Mouse (Mus musculus): ENCODE results near the gene Mafb.
A peak's percentile ranks its signal among the peaks of the same experiment; 100 is the strongest.

The Mafb gene

GRCm38 (mm10) chr2:160366980-160367338, at the start of gene Mafb:
TSS of gene Mafb (minus strand) at chr2:160367065.
- DNase-seq (ENCODE audit: extremely low read depth, insufficient read length, low spot score), result no peak

DNA sequence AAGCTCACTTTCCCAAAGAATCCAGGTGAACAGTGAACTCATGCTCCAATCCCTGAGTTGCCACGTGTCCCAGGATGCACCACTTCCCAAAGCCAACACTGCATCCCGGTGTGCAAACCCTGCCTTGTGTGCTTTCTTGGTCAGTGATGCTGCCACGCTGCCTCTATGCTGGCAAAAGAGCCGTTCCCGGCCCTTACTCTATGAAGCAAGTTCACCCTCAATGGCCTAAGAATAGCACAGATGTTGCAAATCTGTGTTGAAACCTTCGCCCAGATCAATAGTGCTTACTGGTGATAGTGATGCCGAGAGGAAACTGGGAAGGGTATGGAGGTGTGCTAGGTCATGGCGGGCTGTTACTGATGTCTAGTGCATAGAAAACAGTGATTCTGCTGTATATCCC, 48.3 kb upstream of the Mafb start:
- no peak for DNase-seq (ENCODE audit: extremely low read depth, insufficient read length, low spot score)

GRCm38 (mm10) chr2:160414736-160415135, 47.9 kb upstream of the Mafb start:
- no peak for DNase-seq (ENCODE audit: extremely low read depth, insufficient read length, low spot score)

DNA sequence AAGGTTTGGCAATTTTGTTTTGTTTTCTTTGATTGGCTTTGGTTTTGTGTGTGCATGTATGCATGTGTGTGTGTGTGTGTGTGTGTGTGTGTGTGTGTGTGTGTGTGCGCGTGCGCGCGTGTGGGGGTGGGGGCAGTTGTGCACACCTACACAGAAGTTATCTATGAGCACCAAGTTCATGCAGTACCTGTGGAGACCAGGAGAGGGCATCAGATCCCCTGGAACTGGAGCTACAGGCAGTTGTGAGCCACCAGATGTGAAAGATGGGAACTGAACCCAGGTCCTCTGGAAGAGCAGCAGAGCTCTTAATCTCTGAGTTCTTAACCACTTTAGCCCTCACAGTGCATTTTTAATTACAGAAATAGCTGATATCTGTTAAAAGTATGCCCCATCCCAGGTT, 47.1 kb upstream of the Mafb start:
- DNase-seq (ENCODE audit: extremely low read depth, insufficient read length, low spot score), result no peak

- DNase-seq (ENCODE audit: extremely low read depth, insufficient read length, low spot score), result no peak
These were observed 46.2 kb upstream of the Mafb start for GRCm38 (mm10) chr2:160413055-160413454.

DNA sequence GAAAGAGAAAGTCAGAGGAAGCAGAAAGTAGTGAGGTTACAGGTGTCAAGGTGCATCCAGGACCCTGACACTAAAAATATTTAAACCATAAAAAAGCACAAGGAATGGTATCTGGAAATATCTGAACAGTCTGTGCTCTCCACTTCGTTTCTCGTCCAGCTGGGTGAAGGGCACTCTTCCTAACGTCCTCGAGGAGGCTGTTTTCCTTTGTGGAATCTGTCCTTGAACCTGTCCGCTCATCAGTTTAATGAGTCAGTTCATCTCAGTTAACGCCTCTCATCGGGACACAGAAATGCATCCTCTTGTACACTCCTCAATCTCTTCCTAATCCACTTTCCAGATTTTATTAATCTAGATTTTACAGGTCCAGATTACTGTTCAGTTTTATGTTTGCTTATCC, 44.6 kb upstream of the Mafb start:
- no peak for DNase-seq (ENCODE audit: extremely low read depth, insufficient read length, low spot score)

DNA sequence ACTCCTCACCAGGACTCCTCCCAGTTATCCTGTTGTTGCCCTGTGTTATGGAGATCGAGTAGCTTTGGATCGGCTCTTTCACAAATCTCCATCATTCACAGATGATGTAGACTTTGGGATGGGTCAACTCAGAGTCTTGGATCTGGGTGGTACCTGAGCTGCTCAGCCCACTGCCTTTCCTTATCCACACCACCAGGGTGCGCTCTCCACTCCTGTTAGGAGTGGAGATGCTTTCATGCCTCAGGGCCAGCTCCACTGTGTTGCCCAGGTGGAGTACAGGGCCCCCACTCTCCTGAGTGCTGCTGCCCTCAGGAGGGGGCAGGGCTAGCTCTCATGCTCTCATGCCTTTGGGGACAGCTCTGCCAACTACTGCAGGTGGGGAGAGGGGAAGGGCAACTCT, 40.9 kb upstream of the Mafb start:
- no peak for DNase-seq (ENCODE audit: extremely low read depth, insufficient read length, low spot score)

- peak; percentile 46 for DNase-seq (ENCODE audit: extremely low read depth, insufficient read length, low spot score)
These were observed 30.9 kb upstream of the Mafb start for GRCm38 (mm10) chr2:160397747-160398146.

DNA sequence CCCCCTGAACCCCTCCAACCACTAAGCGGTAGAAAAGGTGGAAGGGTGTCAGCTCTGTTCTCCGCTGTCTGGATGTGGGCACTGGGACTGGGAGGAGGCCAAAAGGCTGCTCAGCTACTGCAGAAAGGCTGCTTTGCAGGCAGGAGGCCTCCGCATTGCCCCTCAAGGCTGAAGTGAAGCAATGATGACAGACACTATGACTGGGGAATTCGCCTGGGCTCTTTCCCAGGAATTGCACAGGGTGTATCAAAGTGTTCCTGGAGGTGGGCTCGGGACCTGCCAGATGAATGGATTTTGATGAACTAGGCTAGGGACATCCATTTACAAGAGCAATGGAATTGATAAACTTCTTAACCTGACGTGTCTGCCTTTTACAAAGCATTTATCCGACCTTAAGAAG, 27.9 kb upstream of the Mafb start:
- DNase-seq (ENCODE audit: extremely low read depth, insufficient read length, low spot score), result no peak

- DNase-seq (ENCODE audit: extremely low read depth, insufficient read length, low spot score), result no peak
These were observed 25.8 kb upstream of the Mafb start for GRCm38 (mm10) chr2:160392648-160393047.

- no peak for DNase-seq (ENCODE audit: extremely low read depth, insufficient read length, low spot score)
These were observed 21.7 kb upstream of the Mafb start for GRCm38 (mm10) chr2:160388596-160388995.

GRCm38 (mm10) chr2:160383418-160383817, 16.6 kb upstream of the Mafb start:
- no peak for DNase-seq (ENCODE audit: extremely low read depth, insufficient read length, low spot score)

DNA sequence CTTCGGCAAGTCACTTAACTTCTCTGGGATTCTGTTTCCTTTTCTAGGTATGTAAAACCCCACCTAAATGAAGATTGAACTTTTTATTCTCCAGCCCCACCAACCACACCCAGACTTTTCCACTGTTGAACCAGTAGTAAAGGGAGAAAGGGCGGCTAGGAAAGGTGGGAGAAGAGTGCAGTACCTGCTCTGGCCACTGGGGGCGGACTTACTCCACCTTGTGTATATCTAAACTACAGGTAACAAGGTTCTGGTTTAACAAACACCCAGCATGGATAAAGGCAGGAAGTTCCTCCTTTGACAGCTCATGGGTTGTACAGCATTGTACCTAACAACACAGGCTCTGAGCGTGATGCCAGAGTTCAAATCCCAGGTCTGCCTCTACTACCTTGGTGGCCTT, 11.4 kb upstream of the Mafb start:
- no peak for DNase-seq (ENCODE audit: extremely low read depth, insufficient read length, low spot score)

GRCm38 (mm10) chr2:160376236-160376635, 9.4 kb upstream of the Mafb start:
- no peak for DNase-seq (ENCODE audit: extremely low read depth, insufficient read length, low spot score)

GRCm38 (mm10) chr2:160369653-160370420, 3.0 kb upstream of the Mafb start:
- no peak for DNase-seq (ENCODE audit: extremely low read depth, insufficient read length, low spot score)

GRCm38 (mm10) chr2:160368422-160369357, 1.8 kb upstream of the Mafb start:
- no peak for DNase-seq (ENCODE audit: extremely low read depth, insufficient read length, low spot score)

- peak; percentile 37 for DNase-seq (ENCODE audit: extremely low read depth, insufficient read length, low spot score)
These were observed 763 bp upstream of the Mafb start for GRCm38 (mm10) chr2:160367448-160368208.

DNA sequence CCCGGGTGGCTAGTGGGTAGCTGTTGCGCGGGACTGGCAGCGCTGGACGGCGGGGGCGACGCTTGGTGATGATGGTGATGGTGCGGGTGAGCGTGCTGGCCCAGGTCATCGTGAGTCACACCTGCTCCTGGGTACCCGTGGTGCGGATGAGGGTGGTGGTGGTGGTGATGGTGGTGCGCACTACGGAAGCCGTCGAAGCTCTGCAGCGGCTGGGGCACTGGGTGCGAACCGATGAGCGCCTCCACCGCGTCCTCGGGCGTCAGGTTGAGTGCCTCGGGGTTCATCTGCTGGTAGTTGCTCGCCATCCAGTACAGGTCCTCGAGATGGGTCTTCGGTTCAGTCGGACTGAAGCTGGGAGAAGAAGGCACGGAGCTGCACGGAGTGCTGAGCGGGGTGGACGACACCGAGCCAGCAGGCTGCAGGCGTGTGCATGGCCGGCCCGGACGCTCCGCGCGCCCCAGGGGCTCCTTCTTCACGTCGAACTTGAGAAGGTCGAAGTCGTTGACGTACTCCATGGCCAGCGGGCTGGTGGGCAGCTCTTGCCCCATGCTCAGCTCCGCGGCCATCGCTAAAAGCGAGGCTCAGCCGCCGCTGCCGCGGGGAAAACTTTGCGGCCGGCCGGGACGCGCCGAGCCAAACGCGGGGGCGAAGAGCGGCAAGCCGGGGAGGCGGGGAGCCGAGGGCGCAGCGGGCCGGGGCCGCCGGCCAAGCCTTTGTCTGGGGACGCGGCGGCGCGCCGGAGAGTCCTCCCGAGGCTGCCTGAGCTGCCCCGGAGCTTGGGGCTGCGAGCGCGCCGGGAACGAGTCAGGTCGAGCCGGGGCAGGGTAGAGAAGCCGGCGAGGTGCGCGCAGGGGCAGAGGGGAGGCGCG, 520 bp downstream of the Mafb start:
- DNase-seq (ENCODE audit: extremely low read depth, insufficient read length, low spot score), result no peak

DNA sequence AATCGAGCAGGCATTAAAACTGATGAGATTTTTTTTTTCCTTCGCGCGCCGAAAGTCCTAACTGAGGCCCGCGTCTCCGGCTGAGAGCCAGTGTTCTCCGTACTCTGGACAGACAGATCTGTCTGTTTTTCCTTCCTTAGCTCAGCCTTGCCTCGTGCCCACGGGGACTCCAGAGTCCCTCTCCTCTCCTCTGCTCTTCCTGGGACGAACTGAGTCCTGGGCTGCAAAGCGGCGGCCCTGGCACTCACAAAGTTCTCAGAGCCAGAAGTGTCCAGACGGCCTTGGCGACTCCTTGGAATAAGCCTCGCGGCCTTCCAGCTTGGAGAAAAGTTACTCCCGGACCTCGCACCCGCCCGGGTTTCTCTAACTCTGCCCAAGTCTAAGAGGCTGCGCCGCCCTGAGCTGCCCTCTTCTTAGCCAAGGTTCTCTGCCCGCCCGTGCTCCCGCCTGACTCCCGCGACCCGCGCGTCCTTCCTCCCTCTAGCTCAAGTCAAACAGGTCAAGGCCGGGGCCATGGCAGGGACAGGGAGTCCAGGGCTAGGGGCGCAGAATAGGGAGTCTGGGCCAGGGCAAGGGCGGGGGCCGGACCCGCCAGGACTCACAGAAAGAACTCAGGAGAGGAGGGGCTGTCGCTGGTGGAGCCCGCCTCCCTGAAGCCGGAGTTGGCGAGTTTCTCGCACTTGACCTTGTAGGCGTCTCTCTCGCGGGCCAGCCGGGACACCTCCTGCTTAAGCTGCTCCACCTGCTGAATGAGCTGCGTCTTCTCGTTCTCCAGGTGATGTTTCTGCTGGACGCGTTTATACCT, 1.6 kb downstream of the Mafb start:
- no peak for DNase-seq (ENCODE audit: extremely low read depth, insufficient read length, low spot score)

Data from 3134 (cell line).